Mouse (Mus musculus) thymus, adult 2 months (tissue): ENCODE measurements around the gene Slc43a2. TPM values are rescaled to one million over a fixed set of nuclear protein-coding genes. Genes with fewer than 3 reads are reported as not detected.

Experiments
- DNase-seq: peaks from one replicate; pipeline ENCODE4 v3.0.0; 2021
- H3K27ac ChIP-seq: fragments of 200-500 bp; 2 replicates; pipeline ENCODE4 v1.5.1; 2012; ENCODE audit warnings: low read length, control low read depth; ENCODE audit not compliant: control insufficient read depth, insufficient read depth
- H3K27me3 ChIP-seq: fragments of 200-500 bp; 2 replicates; pipeline ENCODE4 v1.6.1; 2012; ENCODE audit warnings: mild to moderate bottlenecking, low read length, moderate library complexity, mixed read lengths; ENCODE audit not compliant: control insufficient read depth, insufficient read depth
- H3K36me3 ChIP-seq: fragments of 200-500 bp; 2 replicates; pipeline ENCODE4 v1.6.1; 2012; ENCODE audit warnings: mild to moderate bottlenecking, low read length, moderate library complexity; ENCODE audit not compliant: control insufficient read depth, insufficient read depth
- H3K4me1 ChIP-seq: fragments of 200-500 bp; replicated peaks from 2 replicates; pipeline ENCODE4 v1.6.1; 2012; ENCODE audit warnings: low read length; ENCODE audit not compliant: control insufficient read depth, insufficient read depth
- H3K4me3 ChIP-seq: fragments of 200-500 bp; 2 replicates; pipeline ENCODE4 v1.5.1; 2012; ENCODE audit warnings: mild to moderate bottlenecking, low read length, control low read depth, moderate library complexity; ENCODE audit not compliant: control insufficient read depth, insufficient read depth
- CTCF ChIP-seq: fragments of 200-500 bp; IDR thresholded peaks from 2 replicates; pipeline ENCODE4 v1.5.1; 2012; ENCODE audit warnings: mild to moderate bottlenecking, control low read depth, low read length, moderate library complexity, borderline replicate concordance; ENCODE audit not compliant: control insufficient read depth, poor library complexity, insufficient read depth; ENCODE audit errors: extremely low read depth
- POLR2A ChIP-seq: fragments of 200-500 bp; IDR thresholded peaks from 2 replicates; pipeline ENCODE4 v1.6.1; 2012; ENCODE audit warnings: mild to moderate bottlenecking, low read length, control low read depth, moderate library complexity; ENCODE audit not compliant: control insufficient read depth, poor library complexity, insufficient read depth; ENCODE audit errors: extremely low read depth
- WGBS: fragments of 180-500 bp; shearing (Covaris S2); methylation state at CpG from one replicate; pipeline ENCODE4 v1.1.7; 2018; 5-methylcytosine and 5-hydroxymethylcytosine counted together
- polyA plus RNA-seq: library from polyadenylated mRNA; depleted of rRNA; stranded (reverse); fragments of >200 nt; gene quantifications from 2 replicates; pipeline ENCODE4 v1.2.3, GENCODE M21; 2012

Slc43a2 gene
- polyA plus RNA-seq, 1 experiment = 207 TPM

- DNase-seq = no peak
- Histone ChIP-seq H3K4me1 (no peaks in the 10 kb centered on the region), H3K4me3 (no peak overlapping the region), H3K27ac (no peak overlapping the region), H3K27me3 (no peaks in the 10 kb centered on the region), H3K36me3 (no peaks in the 10 kb centered on the region)
- 94% methylated on average over 6 of the region's 6 CpGs for WGBS
- no peak for TF ChIP-seq POLR2A
- TF ChIP-seq CTCF = no peak
Measured at GRCm38 (mm10) chr11:75526943-75527342, 4.6 kb upstream of the Slc43a2 start.

GRCm38 (mm10) chr11:75529771-75530170 lies 1.7 kb upstream of the Slc43a2 start:
- H3K4me1 ChIP-seq = peaks cover 3% of the 10 kb centered on the region
- 94% methylated on average over 4 of the region's 4 CpGs for WGBS
- TF ChIP-seq POLR2A (no peak), CTCF (no peak)
- no peaks in the 10 kb centered on the region for H3K27me3 ChIP-seq
- no peaks in the 10 kb centered on the region for H3K36me3 ChIP-seq
- H3K4me3 ChIP-seq = no peak overlapping the region
- no peak overlapping the region for H3K27ac ChIP-seq
- DNase-seq = no peak

GRCm38 (mm10) chr11:75530325-75530724 lies 1.2 kb upstream of the Slc43a2 start:
- under 1% methylated on average over 10 of the region's 10 CpGs for WGBS
- Histone ChIP-seq H3K36me3 (no peaks in the 10 kb centered on the region), H3K4me1 (peaks cover 8% of the 10 kb centered on the region), H3K27ac (peak overlapping the region; percentile 77), H3K27me3 (no peaks in the 10 kb centered on the region), H3K4me3 (peak overlapping the region; percentile 86)
- TF ChIP-seq POLR2A (no peak), CTCF (peak; percentile 90)
- peak; percentile 99 for DNase-seq

DNA sequence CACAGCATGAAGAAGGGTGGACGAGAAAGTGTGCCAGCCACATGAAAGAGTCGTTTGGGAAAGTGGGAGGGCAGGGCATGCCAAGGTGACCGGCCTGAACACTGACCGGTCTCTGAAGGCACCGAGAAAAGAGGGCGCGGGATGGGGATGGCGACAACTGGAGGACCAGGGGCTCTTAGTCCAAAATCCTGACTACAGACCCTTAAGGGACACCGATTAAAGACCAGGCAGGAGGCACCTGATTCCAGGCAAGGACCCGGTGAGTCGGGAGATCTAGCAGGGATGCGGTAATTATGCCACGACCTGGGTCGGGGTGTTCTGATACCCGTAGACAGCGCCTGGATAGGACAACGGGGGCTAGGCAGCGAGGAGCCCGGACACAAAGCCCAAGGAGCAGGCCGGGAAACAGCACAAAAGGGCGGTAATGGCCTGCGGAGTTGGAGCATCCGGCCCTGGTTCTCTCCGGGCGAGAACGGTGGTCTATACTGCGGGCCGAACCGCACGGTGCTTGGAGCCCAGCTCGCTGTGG lies 585 bp upstream of the Slc43a2 start:
- TF ChIP-seq CTCF = no peak
- Histone ChIP-seq H3K27me3 (no peaks in the 10 kb centered on the region), H3K27ac (peak overlapping the region; percentile 77), H3K36me3 (no peaks in the 10 kb centered on the region), H3K4me1 (peaks cover 13% of the 10 kb centered on the region), H3K4me3 (peak overlapping the region; percentile 86)
- under 1% methylated on average over 31 of the region's 31 CpGs for WGBS
- DNase-seq = peak; percentile 50

DNA sequence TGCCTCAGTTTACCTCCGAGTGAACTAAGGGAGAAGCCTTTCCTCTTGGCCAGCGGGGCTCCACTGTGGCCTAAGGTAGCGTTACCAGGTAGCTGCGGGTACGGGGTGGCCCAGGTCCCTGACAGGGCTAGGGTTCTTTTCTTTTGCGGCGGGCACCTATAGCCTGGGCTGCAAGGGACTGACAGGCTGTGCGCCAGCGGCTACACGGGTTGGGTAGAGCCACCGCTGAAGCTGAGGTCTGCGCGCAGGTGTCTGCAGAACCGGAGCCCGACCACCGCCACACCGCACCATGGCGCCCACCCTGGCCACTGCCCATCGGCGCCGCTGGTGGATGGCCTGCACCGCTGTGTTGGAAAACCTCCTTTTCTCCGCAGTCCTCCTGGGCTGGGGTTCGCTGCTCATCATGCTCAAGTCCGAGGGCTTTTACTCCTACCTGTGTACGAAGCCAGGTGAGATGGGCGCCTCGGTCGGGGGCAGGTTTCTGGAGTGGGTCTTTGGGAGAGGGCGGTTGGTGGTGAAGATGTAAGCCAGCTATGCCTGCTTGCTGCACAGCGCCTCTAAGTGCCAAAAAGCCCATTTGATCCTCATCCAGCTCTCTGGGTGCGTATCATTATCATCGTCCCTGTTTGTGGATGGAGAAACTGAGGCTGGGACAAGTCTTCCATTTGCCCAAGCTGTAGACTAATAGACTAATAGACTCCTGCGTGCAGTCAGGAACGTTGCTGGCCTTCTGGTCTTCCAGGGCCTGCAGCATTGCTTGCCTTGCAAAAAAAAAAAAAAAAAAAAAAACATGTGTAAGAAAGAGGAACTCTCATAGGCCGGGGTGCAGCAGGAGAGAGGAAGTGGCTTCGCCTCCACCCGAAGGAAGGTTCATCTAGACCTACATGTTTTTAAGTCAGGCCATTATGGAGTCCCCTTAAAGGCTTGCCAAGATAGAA lies 1.1 kb downstream of the Slc43a2 start:
- DNase-seq = peak; percentile 63
- Histone ChIP-seq H3K27me3 (no peaks in the 10 kb centered on the region), H3K27ac (peak overlapping the region; percentile 97), H3K4me3 (peak overlapping the region; percentile 86), H3K4me1 (peaks cover 29% of the 10 kb centered on the region), H3K36me3 (no peaks in the 10 kb centered on the region)
- 0 out of 2 replicates have a peak, but pooled peaks have one; percentile 20 for TF ChIP-seq POLR2A
- TF ChIP-seq CTCF = no peak
- WGBS = 2% methylated on average over 38 of the region's 38 CpGs

- 22% methylated on average over 6 of the region's 6 CpGs for WGBS
Measured at GRCm38 (mm10) chr11:75533314-75534015, 2.0 kb downstream of the Slc43a2 start.

More at GRCm38 (mm10) chr11:75533314-75534015, 2.0 kb downstream of the Slc43a2 start:
- TF ChIP-seq CTCF = no peak
- Histone ChIP-seq H3K27ac (peak overlapping the region; percentile 97), H3K36me3 (no peaks in the 10 kb centered on the region), H3K27me3 (no peaks in the 10 kb centered on the region), H3K4me3 (peak overlapping the region; percentile 65), H3K4me1 (peaks cover 38% of the 10 kb centered on the region)
- DNase-seq = no peak
